Mouse (Mus musculus) E14TG2a.4 (cell line): ENCODE data around the gene Gm10112.

Experiments used
- CTCF ChIP-seq: conservative IDR thresholded peaks from 2 replicates; pipeline ENCODE4 v1.5.1; 2014; ENCODE audit warnings: low read length
- POU5F1 ChIP-seq: IDR thresholded peaks from 2 replicates; pipeline ENCODE4 v1.6.1; 2014; ENCODE audit warnings: low read length, borderline replicate concordance

GRCm38 (mm10) chrX:111168040-111168439 lies at the start of gene Gm10112:
- TF ChIP-seq CTCF (no peak), POU5F1 (no peak)
